Mouse (Mus musculus) left cerebral cortex, adult 2 months (tissue): ENCODE results near the gene Rnf208. TPM values are rescaled to one million over a fixed set of nuclear protein-coding genes. Genes with fewer than 3 reads are reported as not detected.

Source experiments
- DNase-seq, 2 experiments: peaks; one replicate each; pipeline ENCODE4 v3.0.0; 2021 to 2022; ENCODE audit warnings: low spot score in 2 of 2, mixed read lengths in 1 of 2; ENCODE audit errors: extremely low spot score in 1 of 2
- H3K27ac ChIP-seq: fragments of 200-600 bp; 2 replicates; pipeline ENCODE4 v1.8.1; 2022
- H3K4me3 ChIP-seq: fragments of 200-600 bp; 2 replicates; pipeline ENCODE4 v1.8.1; 2022
- CTCF ChIP-seq: fragments of 200-600 bp; IDR thresholded peaks from 2 replicates; pipeline ENCODE4 v1.8.1; 2022; ENCODE audit warnings: antibody characterized with exemption, mild to moderate bottlenecking, moderate library complexity
- intact Hi-C: fragments of 180-260 bp; cut with DNase I; formaldehyde crosslinking; loops from one replicate; pipeline ENCODE4 v1.15.1; 2025
- total RNA-seq, 2 experiments: library from RNA; stranded (reverse); gene quantifications; 2 replicates each; pipeline ENCODE4 v1.2.3; 2021

Gene Rnf208
- total RNA-seq, 2 experiments from 2014 or later: 249 to 270 TPM

DNA sequence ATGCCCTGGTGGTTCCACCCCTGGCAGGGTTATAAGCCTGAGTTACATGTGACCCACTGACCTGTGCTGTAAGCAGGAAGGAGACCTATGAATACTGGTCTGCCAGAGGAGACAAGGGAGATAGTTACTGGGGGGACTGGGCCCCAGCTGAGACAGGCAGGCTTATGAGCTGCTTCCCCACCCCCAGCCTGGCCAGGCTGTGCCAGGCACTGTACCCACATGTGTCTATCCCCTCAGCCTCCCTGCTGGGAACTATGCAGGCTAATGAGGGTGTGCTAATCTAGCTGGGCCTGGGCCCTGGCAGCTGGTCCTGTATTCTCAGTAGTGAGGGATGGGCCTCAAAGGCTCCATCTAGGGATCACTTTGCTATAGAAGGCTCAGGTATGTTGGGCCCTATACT, 25.2 kb downstream of the Rnf208 start:
- DNase-seq: no peak
- H3K4me3 ChIP-seq: no peak overlapping the region
- peak overlapping the region; percentile 85 for H3K27ac ChIP-seq
- intact Hi-C loops: no loop called here
- TF ChIP-seq CTCF: no peak

DNA sequence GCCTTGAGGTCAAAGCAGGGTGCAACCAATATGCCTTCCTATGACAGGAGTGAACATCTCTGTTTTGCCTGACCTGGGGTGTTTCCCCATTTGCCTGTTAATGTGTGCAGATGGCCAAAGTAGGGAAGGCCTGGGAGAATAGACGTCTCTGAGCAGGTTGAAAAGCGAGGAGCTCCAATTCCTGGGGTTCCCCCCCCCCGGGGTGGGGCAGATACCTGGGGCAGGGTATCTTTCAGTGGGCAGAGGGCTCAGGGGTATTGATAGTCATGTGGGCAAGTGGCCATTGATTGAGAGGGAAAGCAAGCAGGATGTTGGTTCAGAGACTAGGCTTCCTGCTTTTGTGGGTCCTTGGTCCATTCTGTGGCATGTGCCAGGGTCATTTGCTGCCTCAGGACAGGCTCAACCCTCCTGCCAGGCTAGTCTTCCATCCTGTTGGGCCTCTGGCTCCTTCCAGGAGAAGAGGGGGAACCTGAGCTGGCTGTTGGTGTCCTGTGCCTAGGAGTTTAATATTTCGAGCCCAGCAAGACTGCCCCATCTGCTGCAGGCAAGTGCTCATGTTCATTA, 25.8 kb downstream of the Rnf208 start:
- no peak for TF ChIP-seq CTCF
- no peak for DNase-seq
- no peak overlapping the region for H3K4me3 ChIP-seq
- peak overlapping the region; percentile 85 for H3K27ac ChIP-seq
- intact Hi-C loops: no loop called here

DNA sequence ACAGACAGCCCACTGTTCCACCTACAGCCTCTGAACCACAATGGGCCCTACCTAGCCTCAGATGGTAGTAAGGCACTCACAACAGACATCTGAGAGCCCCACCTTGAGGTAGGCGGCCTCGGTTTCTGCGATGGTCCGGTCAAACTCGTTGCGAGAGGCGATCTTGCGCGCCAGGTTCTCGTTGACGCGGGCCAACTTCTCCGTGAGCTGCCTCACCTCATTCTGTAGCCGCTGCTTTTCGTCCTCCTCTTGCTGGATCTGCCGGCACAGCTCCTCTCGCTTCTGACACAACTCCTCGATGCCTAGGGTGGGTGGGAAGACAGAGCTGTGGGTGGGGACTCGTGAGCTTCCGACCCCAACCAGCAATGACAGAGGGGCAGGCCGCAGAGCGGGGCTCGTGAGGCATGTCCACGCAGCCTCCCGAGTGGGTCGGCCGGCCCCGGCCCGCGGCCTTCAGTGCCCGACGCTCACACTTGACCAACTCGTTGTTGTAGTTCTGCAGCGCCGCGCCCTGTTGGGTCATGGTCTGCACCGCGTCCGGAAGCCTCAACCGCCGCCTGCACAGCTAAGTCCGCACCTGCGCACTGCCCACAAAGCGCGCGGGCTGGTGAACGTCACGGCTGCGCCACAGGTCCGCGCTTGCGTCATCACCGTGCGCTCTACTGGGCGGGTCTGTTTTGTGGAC, 29.9 kb downstream of the Rnf208 start, which contains the start of the genes Ssna1 and Anapc2:
Gene Ssna1 (minus strand): TSS at position 612 of the 685 bp plus-strand sequence.
Gene Anapc2 (plus strand): TSS at position 652 of the 685 bp plus-strand sequence.
- intact Hi-C loops: loop anchor here (1.0 to 2.0 kb wide), 2 partner anchors 17 to 61 kb away; partner anchors contain the start of genes Man1b1 and Tmem203
- TF ChIP-seq CTCF: peak; percentile 33
- peak; percentile 98 to 99 for DNase-seq
- peak within 1 kb of the TSS; percentile 89 for H3K27ac ChIP-seq
- peak within 1 kb of the TSS; percentile 91 for H3K4me3 ChIP-seq

GRCm38 (mm10) chr2:25272515-25272914, 30.5 kb downstream of the Rnf208 start:
- no peak for TF ChIP-seq CTCF
- H3K4me3 ChIP-seq: peak overlapping the region; percentile 91
- DNase-seq: no peak
- peak overlapping the region; percentile 89 for H3K27ac ChIP-seq
- intact Hi-C loops: loop anchor here (1.0 to 2.0 kb wide), 2 partner anchors 17 to 60 kb away; partner anchors contain the start of genes Man1b1 and Tmem203

DNA sequence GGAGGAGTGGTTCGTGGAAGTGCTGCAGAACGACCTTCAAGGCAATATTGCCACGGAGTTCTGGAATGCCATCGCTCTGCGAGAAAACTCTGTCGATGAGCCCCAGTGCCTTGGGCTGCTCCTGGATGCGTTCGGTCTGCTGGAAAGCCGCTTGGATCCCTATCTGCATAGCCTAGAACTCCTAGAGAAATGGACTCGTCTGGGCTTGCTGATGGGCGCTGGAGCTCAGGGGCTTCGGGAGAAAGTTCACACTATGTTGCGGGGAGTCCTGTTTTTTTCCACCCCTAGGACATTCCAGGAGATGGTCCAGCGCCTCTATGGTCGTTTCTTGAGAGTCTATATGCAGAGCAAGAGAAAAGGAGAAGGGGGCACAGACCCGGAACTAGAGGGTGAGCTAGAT, 31.0 kb downstream of the Rnf208 start:
- no peak for DNase-seq
- peak overlapping the region; percentile 91 for H3K4me3 ChIP-seq
- intact Hi-C loops: loop anchor here (2.0 kb wide), 1 partner anchor 60 kb away; the partner anchor contains the start of gene Man1b1
- TF ChIP-seq CTCF: no peak
- H3K27ac ChIP-seq: peak overlapping the region; percentile 89

DNA sequence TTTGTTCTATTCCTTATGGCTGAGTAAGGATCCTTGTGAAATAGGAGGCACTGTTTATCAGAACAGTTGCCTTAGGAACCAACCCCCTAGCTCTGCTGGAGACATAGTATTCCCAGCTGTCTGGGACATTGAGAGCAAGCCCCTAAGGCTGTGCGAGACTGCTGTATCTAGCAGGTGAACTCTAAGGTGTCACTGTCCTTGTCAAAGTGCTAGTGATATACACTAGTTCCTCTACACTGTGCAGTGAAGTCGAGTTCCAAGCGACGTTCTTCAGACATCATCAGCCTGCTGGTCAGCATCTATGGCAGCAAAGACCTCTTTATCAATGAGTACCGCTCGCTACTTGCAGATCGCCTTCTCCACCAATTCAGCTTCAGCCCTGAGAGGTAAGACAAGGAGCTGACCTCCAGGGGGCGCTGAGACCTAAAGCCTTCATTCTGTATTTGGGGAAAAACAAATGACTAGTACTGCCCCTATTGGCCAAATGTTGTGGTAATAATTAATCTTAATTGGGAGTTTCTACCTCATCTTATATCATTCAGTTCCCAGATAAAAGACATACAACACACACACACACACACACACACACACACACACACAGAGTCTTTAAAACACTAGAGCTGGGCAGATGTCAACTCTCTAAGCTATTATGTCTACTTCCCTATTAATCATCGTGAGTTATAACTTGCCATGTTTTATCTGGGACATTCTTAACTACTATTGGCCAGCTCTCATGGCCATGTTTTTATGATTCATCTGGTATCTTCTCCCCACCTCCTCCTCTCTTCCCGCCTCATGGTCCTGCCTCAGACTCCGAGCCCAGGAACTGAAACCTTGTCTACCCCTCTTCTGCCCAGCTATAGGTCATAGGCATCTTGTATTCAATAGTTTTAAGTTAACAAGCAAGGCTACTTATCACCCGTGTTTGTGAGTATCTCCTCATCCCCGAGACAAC, 37.1 kb downstream of the Rnf208 start:
- DNase-seq: peak; percentile 73
- peak; percentile 84 for TF ChIP-seq CTCF
- H3K4me3 ChIP-seq: no peak overlapping the region
- intact Hi-C loops: loop anchor here (1.0 kb wide), 1 partner anchor 49 kb away; no protein-coding TSS in a partner anchor
- H3K27ac ChIP-seq: no peak overlapping the region

DNA sequence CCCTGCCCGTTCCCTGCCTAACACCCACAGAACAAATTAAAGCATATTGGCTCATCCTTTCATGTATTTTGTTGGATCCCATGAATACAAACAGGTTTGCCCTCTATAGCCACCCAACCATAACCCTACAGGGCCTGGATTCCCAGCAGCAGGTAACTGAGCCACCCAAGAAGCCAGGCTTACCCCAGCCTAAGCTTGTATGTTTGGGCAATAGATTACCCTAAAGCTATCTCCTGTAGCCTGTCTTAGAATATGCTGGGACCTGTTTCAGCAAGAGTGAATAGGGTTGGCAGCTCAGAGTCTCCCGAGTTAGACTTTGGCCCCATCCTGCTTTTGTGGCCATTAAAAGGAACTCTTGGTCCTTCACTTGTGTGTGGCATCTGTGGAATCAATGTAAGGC, 43.5 kb downstream of the Rnf208 start:
- no peak for DNase-seq
- TF ChIP-seq CTCF: no peak
- H3K4me3 ChIP-seq: no peak overlapping the region
- intact Hi-C loops: no loop called here
- H3K27ac ChIP-seq: no peak overlapping the region

DNA sequence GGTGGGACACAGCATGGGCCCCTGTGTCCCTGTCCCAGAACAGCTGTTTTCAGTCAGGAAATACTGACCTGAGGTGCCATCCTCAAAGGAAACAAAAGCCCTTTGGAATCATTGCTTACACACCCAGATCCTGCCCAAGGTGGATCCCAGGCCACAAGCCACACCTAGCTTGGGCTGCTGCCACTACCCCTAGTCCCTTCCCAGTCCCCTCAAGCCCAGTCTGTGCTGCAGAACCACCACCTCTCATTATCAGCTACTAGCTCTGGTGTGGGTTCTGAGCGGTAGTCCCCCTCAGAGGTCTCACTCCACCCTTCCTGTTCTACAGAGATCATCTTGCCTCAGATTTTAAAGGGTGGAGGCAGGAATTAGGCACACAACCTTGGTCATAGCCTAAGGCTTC, 44.3 kb downstream of the Rnf208 start:
- H3K4me3 ChIP-seq: no peak overlapping the region
- no peak for TF ChIP-seq CTCF
- H3K27ac ChIP-seq: no peak overlapping the region
- DNase-seq: no peak
- intact Hi-C loops: no loop called here

GRCm38 (mm10) chr2:25286837-25287636, 45.0 kb downstream of the Rnf208 start:
- TF ChIP-seq CTCF: no peak
- intact Hi-C loops: no loop called here
- Histone ChIP-seq H3K4me3 (no peak overlapping the region), H3K27ac (peak overlapping the region; percentile 36; the same call in 1 of the 2 replicates)
- DNase-seq: no peak

GRCm38 (mm10) chr2:25287927-25288649, 46.0 kb downstream of the Rnf208 start, which contains the start of gene Tmem210:
Gene Tmem210, plus strand, starts transcription at chr2:25288145.
- Histone ChIP-seq H3K27ac (peak within 1 kb of the TSS; percentile 36), H3K4me3 (no peak within 1 kb of the TSS)
- intact Hi-C loops: no loop called here
- no peak for DNase-seq
- TF ChIP-seq CTCF: no peak
